9 mouse cellular contexts compared by ENCODE assay signal in the genomic region with DNA sequence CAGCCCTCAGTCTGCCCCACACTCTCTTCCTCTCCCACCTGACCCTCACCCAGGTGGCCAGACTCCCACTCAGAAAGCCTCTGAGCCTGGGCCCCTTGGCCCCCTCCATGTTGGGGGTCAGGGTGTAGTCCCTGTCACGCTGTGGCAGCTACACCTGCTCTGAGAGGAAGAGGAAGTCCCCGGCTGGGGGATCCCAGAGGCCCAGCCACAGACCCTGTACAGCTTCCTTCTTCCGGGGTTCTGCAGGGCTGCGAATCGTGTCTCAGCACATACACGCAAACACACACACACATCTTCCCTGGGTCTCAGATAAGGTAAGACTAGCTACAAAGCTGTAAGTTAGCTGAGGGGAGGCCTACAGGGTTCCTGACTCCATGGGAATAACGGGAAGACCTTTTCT. TPM values are rescaled to one million over a fixed set of nuclear protein-coding genes. Genes with fewer than 3 reads are reported as not detected.
DNase-seq lines count a peak whose midpoint lies in the region; ATAC-seq and TF ChIP-seq lines count a peak whose summit lies in the region.
"Had no signal": no experiment of that assay in that cellular context is flagged by ENCODE, and none has a peak within 500 bp of the region (broad histone marks: within the 10 kb centered on the region; RNA-seq: fewer than 3 reads in every experiment).

A gene (minus strand): TSS at position 181 of the 400 bp plus-strand sequence.

- no peak within 1 kb of the TSS for H3K4me3 ChIP-seq in layer of hippocampus, adult 2 months
- no peak within 1 kb of the TSS for H3K4me3 ChIP-seq in forebrain, embryonic 14.5 days (ENCODE audit: low read depth, low read length)
- no peak within 1 kb of the TSS for H3K4me3 ChIP-seq in intestine, embryonic 16.5 days (ENCODE audit: low read length)
- H3K4me3 ChIP-seq: limb, embryonic 12.5 days had no signal

- WGBS in forebrain, embryonic 14.5 days: 84% methylated on average over 7 of the region's 7 CpGs
- 61% methylated on average over 7 of the region's 7 CpGs for WGBS in intestine, embryonic 16.5 days

- 0 out of 2 replicates have a peak, but pooled peaks cover 2% of the 10 kb centered on the region for H3K36me3 ChIP-seq in splenic B cell, adult 2 months (ENCODE audit: control insufficient read depth, insufficient read depth, low read length, poor library complexity, severe bottlenecking)
- H3K36me3 ChIP-seq in forebrain, embryonic 14.5 days (ENCODE audit: control insufficient read depth, insufficient read depth, low read length): no peaks in the 10 kb centered on the region
- no peaks in the 10 kb centered on the region for H3K36me3 ChIP-seq in intestine, embryonic 16.5 days (ENCODE audit: control insufficient read depth, insufficient read depth, low read length)
- H3K36me3 ChIP-seq: limb, embryonic 12.5 days had no signal

- no peaks in the 10 kb centered on the region for H3K9me3 ChIP-seq in forebrain, embryonic 14.5 days (replicated peaks; ENCODE audit: control insufficient read depth, low read length)
- no peaks in the 10 kb centered on the region for H3K9me3 ChIP-seq in intestine, embryonic 16.5 days (ENCODE audit: control insufficient read depth, low read length)
- H3K9me3 ChIP-seq: limb, embryonic 12.5 days had no signal

- H3K9ac ChIP-seq in forebrain, embryonic 14.5 days (ENCODE audit: low read length): no peak within 1 kb of the TSS
- no peak within 1 kb of the TSS for H3K9ac ChIP-seq in intestine, embryonic 16.5 days (ENCODE audit: low read depth, low read length)
- H3K9ac ChIP-seq: limb, embryonic 12.5 days had no signal

- H3K4me1 ChIP-seq in forebrain, embryonic 14.5 days (ENCODE audit: control insufficient read depth, insufficient read depth, low read length): no peaks in the 10 kb centered on the region
- H3K4me1 ChIP-seq in intestine, embryonic 16.5 days (ENCODE audit: control insufficient read depth, insufficient read depth, low read length): peaks cover 8% of the 10 kb centered on the region

- H3K27me3 ChIP-seq in splenic B cell, adult 2 months (ENCODE audit: control insufficient read depth, insufficient read depth, low read length, poor library complexity, severe bottlenecking): no peaks in the 10 kb centered on the region
- 0 out of 2 replicates have a peak, but pooled peaks cover 5% of the 10 kb centered on the region for H3K27me3 ChIP-seq in forebrain, embryonic 14.5 days (replicated peaks; ENCODE audit: control insufficient read depth, insufficient read depth, low read length)
- H3K27me3 ChIP-seq in intestine, embryonic 16.5 days (replicated peaks; ENCODE audit: control insufficient read depth, insufficient read depth, low read length): no peaks in the 10 kb centered on the region

- DNase-seq in layer of hippocampus, adult 2 months (ENCODE audit: low spot score in 2 of 2): no peak
- no peak for DNase-seq in layer of hippocampus, postnatal 14 days (ENCODE audit: low spot score in 2 of 2)
- peak; percentile 42 for DNase-seq in lung, postnatal 14 days
- DNase-seq in splenic B cell, adult 2 months (ENCODE audit: low read depth, low spot score): peak; percentile 89
- no peak for DNase-seq in forebrain, embryonic 14.5 days (ENCODE audit: low spot score)
- no peak for DNase-seq in MN1 (ENCODE audit: low spot score)

- no peak for TF ChIP-seq CTCF in layer of hippocampus, adult 2 months (conservative IDR thresholded peaks at IDR 0.05)

- H3K27ac ChIP-seq in layer of hippocampus, adult 2 months: 0 out of 2 replicates have a peak within 1 kb of the TSS, but pooled peaks have one; percentile 28
- no peak within 1 kb of the TSS for H3K27ac ChIP-seq in forebrain, embryonic 14.5 days (ENCODE audit: low read depth, low read length)
- H3K27ac ChIP-seq in intestine, embryonic 16.5 days (ENCODE audit: low read length): no peak within 1 kb of the TSS
- H3K27ac ChIP-seq: limb, embryonic 12.5 days had no signal

- peak; percentile 99 for ATAC-seq in activated CD4-positive, CD25-positive, alpha-beta regulatory T cell, adult 4 months
- ATAC-seq in forebrain, embryonic 14.5 days: no peak
- ATAC-seq in intestine, embryonic 16.5 days: no peak

- no peak within 1 kb of the TSS for H3K4me2 ChIP-seq in forebrain, embryonic 14.5 days (ENCODE audit: low read length)
- no peak within 1 kb of the TSS for H3K4me2 ChIP-seq in intestine, embryonic 16.5 days (ENCODE audit: low read depth, low read length)
- H3K4me2 ChIP-seq: limb, embryonic 12.5 days had no signal

RNA-seq across cellular contexts. Expression of the gene that starts here (rescaled TPM):
- 10 to 100 TPM; 14.6 to 15.7 TPM for total RNA-seq in layer of hippocampus, adult 2 months (2021)
- 1 to 10 TPM; 4.1 to 5.8 TPM for total RNA-seq in layer of hippocampus, postnatal 14 days (2021)
- 1 to 10 TPM; 3.8 to 6.5 TPM for polyA plus RNA-seq in activated CD4-positive, CD25-positive, alpha-beta regulatory T cell, adult 4 months (2017; shearing (Covaris generic))
- polyA plus RNA-seq in forebrain, embryonic 14.5 days (2014; fragmentation: Nextera tagmentation; extraction: Ambion mirVana): 0.07 and 0.37 TPM in 2 replicates
- polyA plus RNA-seq in intestine, embryonic 16.5 days (2015; fragmentation: Nextera tagmentation; extraction: Ambion mirVana): 1.1 and 1.3 TPM in 2 replicates

Comparison
In these comparisons a context has a peak if more than half of its experiments do, and no peak if none do; other contexts are left out.
1. DNase-seq: peak in lung, postnatal 14 days (single experiment) and splenic B cell, adult 2 months (single experiment); none in layer of hippocampus, adult 2 months (0 of 2), layer of hippocampus, postnatal 14 days (0 of 2), forebrain, embryonic 14.5 days (single experiment) and MN1 (single experiment).